Mouse (Mus musculus) liver, embryonic 14.5 days (tissue): Measurements from ENCODE around the gene Ces3a. TPM values are rescaled to one million over a fixed set of nuclear protein-coding genes. Genes with fewer than 3 reads are reported as not detected.

ENCODE experiments used
- ATAC-seq: fragments of 200-750 bp; cut with Nextera tagmentation; 2 replicates; pipeline ENCODE4 v1.8.0; 2017; ENCODE audit warnings: moderate number of reproducible peaks, mild to moderate bottlenecking, moderate library complexity; ENCODE audit not compliant: insufficient read depth
- DNase-seq, 3 experiments: peaks; one replicate each; pipeline ENCODE4 v3.0.0-alpha.2; 2012 to 2013; ENCODE audit warnings: low read depth in 3 of 3, low spot score in 3 of 3
- H3K27ac ChIP-seq: fragments of 300-500 bp; sonication (generic); 2 replicates; pipeline ENCODE4 v1.5.1; 2014; ENCODE audit warnings: moderate library complexity, mild to moderate bottlenecking, control low read depth, inconsistent platforms
- H3K27me3 ChIP-seq: fragments of 300-500 bp; sonication (generic); 2 replicates; pipeline ENCODE4 v1.6.1; 2014; ENCODE audit warnings: mild to moderate bottlenecking, low read length, moderate library complexity; ENCODE audit not compliant: control insufficient read depth, insufficient read depth
- H3K36me3 ChIP-seq: fragments of 300-500 bp; sonication (generic); replicated peaks from 2 replicates; pipeline ENCODE4 v1.6.1; 2014; ENCODE audit warnings: low read depth; ENCODE audit not compliant: control insufficient read depth, insufficient read depth
- H3K4me1 ChIP-seq, 2 experiments: fragments of 200-500 bp in 1 of 2; fragments of 300-500 bp in 1 of 2; sonication (generic) in 1 of 2; replicated peaks; 2 replicates each; pipeline ENCODE4 v1.6.1; 2012 to 2014; ENCODE audit warnings: antibody characterized with exemption in 1 of 2, inconsistent platforms in 1 of 2, low read length in 1 of 2; ENCODE audit not compliant: control insufficient read depth in 2 of 2, insufficient read depth in 2 of 2
- H3K4me2 ChIP-seq: fragments of 300-500 bp; sonication (generic); 2 replicates; pipeline ENCODE4 v1.6.1; 2014; ENCODE audit warnings: low read depth, mild to moderate bottlenecking, control low read depth, moderate library complexity
- H3K4me3 ChIP-seq, 2 experiments: fragments of 200-500 bp in 1 of 2; fragments of 300-500 bp in 1 of 2; sonication (generic) in 1 of 2; 2 replicates each; pipeline ENCODE4 v1.5.1; 2012 to 2014; ENCODE audit warnings: low read depth in 2 of 2, low read length in 2 of 2, mild to moderate bottlenecking in 2 of 2, control low read depth in 1 of 2, inconsistent platforms in 1 of 2, moderate library complexity in 1 of 2; ENCODE audit not compliant: insufficient read depth in 1 of 2
- H3K9ac ChIP-seq: fragments of 300-500 bp; sonication (generic); replicated peaks from 2 replicates; pipeline ENCODE4 v1.6.1; 2014; ENCODE audit warnings: mild to moderate bottlenecking, control low read depth, moderate library complexity
- H3K9me3 ChIP-seq: fragments of 300-500 bp; sonication (generic); 2 replicates; pipeline ENCODE4 v1.6.1; 2016; ENCODE audit warnings: low read length, mixed read lengths; ENCODE audit not compliant: control insufficient read depth
- CTCF ChIP-seq: IDR thresholded peaks from 2 replicates; pipeline ENCODE4 v1.5.1; 2016; ENCODE audit warnings: antibody characterized with exemption, low read depth, control low read depth
- EP300 ChIP-seq: IDR thresholded peaks from 2 replicates; pipeline ENCODE4 v1.6.1; 2016; ENCODE audit warnings: antibody characterized with exemption, low read depth
- WGBS: fragments of 180-500 bp; shearing (Covaris S2); extraction: QIAGEN DNeasy Blood & Tissue Kit; methylation state at CpG from one replicate; pipeline ENCODE4 v1.1.7; 2014; ENCODE audit not compliant: insufficient replicate concordance; 5-methylcytosine and 5-hydroxymethylcytosine counted together
- polyA plus RNA-seq, 2 experiments: library from polyadenylated mRNA; depleted of rRNA in 1 of 2; stranded (reverse) in 1 of 2; unstranded in 1 of 2; fragments of >200 nt; fragmentation: Nextera tagmentation in 1 of 2; extraction: Ambion mirVana in 1 of 2; gene quantifications; 2 replicates each; pipeline versions ENCODE4 v1.2.1 to v1.2.3; 2012 to 2014

The Ces3a gene
- polyA plus RNA-seq, 2 experiments: 0.22 to 0.23 TPM

DNA sequence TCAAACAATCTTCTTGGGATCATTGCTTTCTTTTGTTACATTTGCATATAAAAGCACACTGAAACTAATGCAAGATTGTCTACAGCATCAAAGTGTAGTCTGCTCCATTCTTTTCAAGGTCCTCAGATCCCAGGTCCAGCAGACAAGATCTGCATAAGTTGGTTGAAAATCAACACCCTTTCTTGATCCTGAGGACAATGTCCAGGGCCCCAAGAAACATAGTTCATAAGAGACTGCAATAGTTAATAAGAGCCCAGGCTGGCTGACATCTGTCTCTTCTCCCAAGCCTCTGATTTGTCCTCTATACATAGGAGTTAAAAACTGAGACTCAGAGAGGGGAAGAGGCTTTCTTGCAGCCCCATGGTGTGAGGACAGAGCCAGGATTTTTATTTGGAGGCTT, 20.6 kb downstream of the Ces3a start:
- Histone ChIP-seq H3K9ac (no peak overlapping the region), H3K9me3 (no peaks in the 10 kb centered on the region), H3K27me3 (no peaks in the 10 kb centered on the region), H3K4me3 (no peak overlapping the region), H3K4me2 (no peak overlapping the region), H3K27ac (no peak overlapping the region), H3K4me1 (0 out of 4 replicates have a peak, but pooled peaks cover 0 to 2% of the 10 kb centered on the region in 2 experiments), H3K36me3 (no peaks in the 10 kb centered on the region)
- DNase-seq: no peak
- ATAC-seq: no peak
- TF ChIP-seq CTCF: no peak
- no peak for TF ChIP-seq EP300

GRCm38 (mm10) chr8:105076601-105077000, 28.2 kb downstream of the Ces3a start:
- TF ChIP-seq CTCF (no peak), EP300 (no peak)
- H3K4me3 ChIP-seq: no peak overlapping the region
- no peaks in the 10 kb centered on the region for H3K4me1 ChIP-seq
- H3K9ac ChIP-seq: no peak overlapping the region
- 72% methylated on average over 4 of the region's 4 CpGs for WGBS
- H3K27ac ChIP-seq: no peak overlapping the region
- no peak overlapping the region for H3K4me2 ChIP-seq
- no peak for ATAC-seq
- no peak for DNase-seq
- H3K9me3 ChIP-seq: no peaks in the 10 kb centered on the region
- H3K27me3 ChIP-seq: no peaks in the 10 kb centered on the region
- no peaks in the 10 kb centered on the region for H3K36me3 ChIP-seq

DNA sequence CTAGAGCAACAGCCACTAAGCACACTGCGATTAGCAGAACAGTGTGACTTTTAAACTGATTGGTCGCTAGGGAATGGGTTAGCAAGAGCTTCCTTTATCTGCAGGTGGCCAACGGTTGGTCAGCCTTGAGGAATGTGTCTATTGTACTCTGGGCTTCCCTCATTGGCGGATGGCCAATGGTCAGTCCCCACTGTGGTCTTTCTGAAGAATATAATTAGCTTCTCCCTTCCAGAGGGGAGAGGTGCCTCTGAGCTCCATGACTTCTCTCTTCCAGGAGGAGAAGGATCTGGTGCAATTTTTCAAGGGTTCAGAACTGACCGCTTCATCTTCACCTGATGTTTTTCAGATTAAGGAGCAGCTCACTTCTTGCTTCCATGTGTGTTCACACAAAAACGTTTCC, 28.7 kb downstream of the Ces3a start:
- H3K9ac ChIP-seq: no peak overlapping the region
- no peaks in the 10 kb centered on the region for H3K36me3 ChIP-seq
- WGBS: 48% methylated on average over 6 of the region's 6 CpGs
- H3K4me2 ChIP-seq: no peak overlapping the region
- ATAC-seq (no peak), DNase-seq (no peak)
- no peaks in the 10 kb centered on the region for H3K27me3 ChIP-seq
- H3K4me3 ChIP-seq: no peak overlapping the region
- no peaks in the 10 kb centered on the region for H3K9me3 ChIP-seq
- no peak for TF ChIP-seq EP300
- no peak for TF ChIP-seq CTCF
- H3K27ac ChIP-seq: no peak overlapping the region
- no peaks in the 10 kb centered on the region for H3K4me1 ChIP-seq

DNA sequence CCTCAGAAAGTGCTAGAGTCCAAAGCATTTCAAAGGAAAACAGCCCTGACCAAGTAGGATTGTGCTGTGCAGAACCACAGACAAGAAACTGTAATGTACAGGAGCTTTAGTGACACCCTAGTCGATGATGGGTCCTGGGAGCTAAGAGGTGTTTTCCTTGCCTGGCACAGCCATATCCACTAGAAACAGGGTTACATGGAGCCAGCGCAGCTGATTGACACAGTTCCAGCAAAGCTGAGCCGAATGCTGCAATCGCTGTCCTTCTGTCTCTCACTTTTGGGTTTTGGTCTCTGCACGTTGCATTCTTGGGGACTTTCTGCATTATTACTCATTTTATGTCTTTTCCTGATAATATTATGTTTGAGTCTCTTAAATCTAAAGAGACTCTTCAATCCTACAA, 30.2 kb downstream of the Ces3a start:
- TF ChIP-seq CTCF (no peak), EP300 (no peak)
- ATAC-seq: no peak
- H3K27ac ChIP-seq: no peak overlapping the region
- 55% methylated on average over 5 of the region's 5 CpGs for WGBS
- no peaks in the 10 kb centered on the region for H3K36me3 ChIP-seq
- DNase-seq: no peak
- no peak overlapping the region for H3K4me2 ChIP-seq
- H3K27me3 ChIP-seq: no peaks in the 10 kb centered on the region
- H3K9ac ChIP-seq: no peak overlapping the region
- H3K4me1 ChIP-seq: no peaks in the 10 kb centered on the region
- H3K4me3 ChIP-seq: no peak overlapping the region
- no peaks in the 10 kb centered on the region for H3K9me3 ChIP-seq

GRCm38 (mm10) chr8:105080814-105081336, 32.5 kb downstream of the Ces3a start:
- Histone ChIP-seq H3K9ac (no peak overlapping the region), H3K4me2 (no peak overlapping the region), H3K9me3 (no peaks in the 10 kb centered on the region), H3K27me3 (no peaks in the 10 kb centered on the region), H3K27ac (no peak overlapping the region), H3K36me3 (no peaks in the 10 kb centered on the region), H3K4me1 (no peaks in the 10 kb centered on the region), H3K4me3 (no peak overlapping the region)
- no peak for DNase-seq
- TF ChIP-seq EP300 (no peak), CTCF (no peak)
- ATAC-seq: no peak
- WGBS: 51% methylated on average over 5 of the region's 5 CpGs
